8 mouse cellular contexts compared by ENCODE assay signal in genomic region chr11:88139256-88139861, GRCm38 (mm10). TPM values are rescaled to one million over a fixed set of nuclear protein-coding genes. Genes with fewer than 3 reads are reported as not detected.
DNase-seq lines count a peak whose midpoint lies in the region; ATAC-seq and TF ChIP-seq lines count a peak whose summit lies in the region.

No protein-coding gene starts in this region.

- 32% methylated on average over 20 of the region's 20 CpGs for WGBS in heart, embryonic 15.5 days
- 14% methylated on average over 20 of the region's 20 CpGs for WGBS in liver, embryonic 14.5 days (ENCODE audit: insufficient replicate concordance)
- 35% methylated on average over 20 of the region's 20 CpGs for WGBS in stomach, postnatal 0 days

- no peak for TF ChIP-seq EP300 in liver, embryonic 14.5 days (IDR thresholded peaks at IDR 0.05; ENCODE audit: low read depth)
- TF ChIP-seq EP300 in stomach, postnatal 0 days (optimal IDR thresholded peaks at IDR 0.05) = no peak

- intact Hi-C loops in heart, postnatal 14 days (cut with DNase I) = no loop called here

- TF ChIP-seq CTCF in liver, embryonic 14.5 days (IDR thresholded peaks at IDR 0.05; ENCODE audit: low read depth) = no peak
- TF ChIP-seq CTCF in stomach, postnatal 0 days (IDR thresholded peaks at IDR 0.05; ENCODE audit: low read depth) = no peak

- H3K27ac ChIP-seq in heart, embryonic 15.5 days = no peak overlapping the region
- no peak overlapping the region for H3K27ac ChIP-seq in liver, embryonic 14.5 days
- H3K27ac ChIP-seq in stomach, postnatal 0 days (replicated peaks) = peak overlapping the region; percentile 30

- H3K4me1 ChIP-seq in heart, embryonic 15.5 days (replicated peaks) = peaks cover 26% of the 10 kb centered on the region
- H3K4me1 ChIP-seq in liver, embryonic 14.5 days (replicated peaks; ENCODE audit: control insufficient read depth in 2 of 2, insufficient read depth in 2 of 2, low read length in 1 of 2) = 0 out of 4 replicates have a peak, but pooled peaks cover 0 to 2% of the 10 kb centered on the region in 2 experiments
- H3K4me1 ChIP-seq in stomach, postnatal 0 days (replicated peaks; ENCODE audit: control insufficient read depth, insufficient read depth) = no peaks in the 10 kb centered on the region; the same call in none of the 2 replicates

- H3K9me3 ChIP-seq in heart, embryonic 15.5 days (replicated peaks) = no peaks in the 10 kb centered on the region
- H3K9me3 ChIP-seq in liver, embryonic 14.5 days (ENCODE audit: control insufficient read depth, low read length) = no peaks in the 10 kb centered on the region
- no peaks in the 10 kb centered on the region for H3K9me3 ChIP-seq in stomach, postnatal 0 days (ENCODE audit: control insufficient read depth, low read length)

- no peak for DNase-seq in heart, postnatal 14 days
- DNase-seq in adrenal gland, postnatal 14 days = peak; percentile 65
- DNase-seq in frontal cortex, postnatal 10 days (ENCODE audit: low spot score in 2 of 2) = peak; percentile 39 to 45
- DNase-seq in liver, embryonic 14.5 days (ENCODE audit: low read depth in 3 of 3, low spot score in 3 of 3) = no peak
- DNase-seq in stomach, postnatal 0 days (ENCODE audit: low spot score) = peak; percentile 50
- DNase-seq in cerebellum, postnatal 36 days = no peak
- no peak for DNase-seq in spleen, postnatal 4 days (ENCODE audit: low spot score in 2 of 2)

- 0 out of 2 replicates have a peak overlapping the region, but pooled peaks have one; percentile 6 for H3K4me2 ChIP-seq in heart, embryonic 15.5 days
- 0 out of 2 replicates have a peak overlapping the region, but pooled peaks have one; percentile 20 for H3K4me2 ChIP-seq in liver, embryonic 14.5 days (ENCODE audit: low read depth)
- H3K4me2 ChIP-seq in stomach, postnatal 0 days (replicated peaks; ENCODE audit: low read depth) = no peak overlapping the region; the same call in 1 of the 2 replicates

- no peak overlapping the region for H3K4me3 ChIP-seq in heart, embryonic 15.5 days
- H3K4me3 ChIP-seq in liver, embryonic 14.5 days (ENCODE audit: insufficient read depth in 1 of 2, low read depth in 2 of 2, low read length in 2 of 2) = no peak overlapping the region
- no peak overlapping the region for H3K4me3 ChIP-seq in stomach, postnatal 0 days (ENCODE audit: low read depth, low read length)

- H3K27me3 ChIP-seq in heart, embryonic 15.5 days = no peaks in the 10 kb centered on the region
- H3K27me3 ChIP-seq in liver, embryonic 14.5 days (ENCODE audit: control insufficient read depth, insufficient read depth, low read length) = peaks cover 25% of the 10 kb centered on the region
- no peaks in the 10 kb centered on the region for H3K27me3 ChIP-seq in stomach, postnatal 0 days (ENCODE audit: control insufficient read depth, insufficient read depth, low read length)

- no peak for ATAC-seq in heart, embryonic 15.5 days (replicated peaks; ENCODE audit: insufficient number of reproducible peaks, insufficient read depth, low FRiP score, low read depth)
- no peak for ATAC-seq in liver, embryonic 14.5 days (ENCODE audit: insufficient read depth)
- ATAC-seq in stomach, postnatal 0 days (ENCODE audit: low FRiP score, low TSS enrichment) = no peak

- H3K36me3 ChIP-seq in heart, embryonic 15.5 days = peaks cover 2% of the 10 kb centered on the region; the same call in 1 of the 2 replicates
- no peaks in the 10 kb centered on the region for H3K36me3 ChIP-seq in liver, embryonic 14.5 days (replicated peaks; ENCODE audit: control insufficient read depth, insufficient read depth, low read depth)
- H3K36me3 ChIP-seq in stomach, postnatal 0 days (ENCODE audit: control insufficient read depth, insufficient read depth, low read length) = no peaks in the 10 kb centered on the region

- H3K9ac ChIP-seq in heart, embryonic 15.5 days = no peak overlapping the region
- H3K9ac ChIP-seq in liver, embryonic 14.5 days (replicated peaks) = no peak overlapping the region
- peak overlapping the region; percentile 3; the same call in 1 of the 2 replicates for H3K9ac ChIP-seq in stomach, postnatal 0 days (ENCODE audit: low read length)

RNA-seq across cellular contexts. Expression of gene Cuedc1, which starts 41.5 kb away (rescaled TPM):
- 18.4 and 20.3 TPM in 2 replicates for polyA plus RNA-seq in heart, embryonic 15.5 days (2015; fragmentation: Nextera tagmentation; extraction: Ambion mirVana)
- total RNA-seq in heart, postnatal 14 days (2021) = 10 to 100 TPM; 47.9 to 55.6 TPM
- 37.9 and 41.9 TPM in 2 replicates for total RNA-seq in adrenal gland, postnatal 14 days (2021)
- polyA plus RNA-seq in liver, embryonic 14.5 days (2012; rRNA removed) = 0.76 and 0.96 TPM in 2 replicates
- 0.36 and 0.53 TPM in 2 replicates for polyA plus RNA-seq in liver, embryonic 14.5 days (2014; fragmentation: Nextera tagmentation; extraction: Ambion mirVana)
- 12.8 and 13.7 TPM in 2 replicates for polyA plus RNA-seq in stomach, postnatal 0 days (2015; fragmentation: Nextera tagmentation; extraction: Ambion mirVana)

Comparison
In these comparisons a context has a peak if more than half of its experiments do, and no peak if none do; other contexts are left out.
1. DNase-seq: peak in adrenal gland, postnatal 14 days (single experiment), frontal cortex, postnatal 10 days (2 of 2) and stomach, postnatal 0 days (single experiment); none in heart, postnatal 14 days (0 of 2), liver, embryonic 14.5 days (0 of 3), cerebellum, postnatal 36 days (0 of 2) and spleen, postnatal 4 days (0 of 2).